Mouse (Mus musculus) forebrain, embryonic 16.5 days (tissue): ENCODE results near the gene Gm4792. TPM values are rescaled to one million over a fixed set of nuclear protein-coding genes. Genes with fewer than 3 reads are reported as not detected.
A peak's percentile ranks its signal among the peaks of the same experiment; 100 is the strongest.

Experiments
- ATAC-seq: fragments of 200-750 bp; cut with Nextera tagmentation; 2 replicates; pipeline ENCODE4 v1.8.0; 2017; ENCODE audit warnings: mild to moderate bottlenecking, moderate library complexity
- H3K27ac ChIP-seq: fragments of 300-500 bp; sonication (generic); 2 replicates; pipeline ENCODE4 v1.5.1; 2014; ENCODE audit warnings: low read length, control low read depth
- H3K27me3 ChIP-seq: fragments of 300-500 bp; sonication (generic); replicated peaks from 2 replicates; pipeline ENCODE4 v1.6.1; 2014; ENCODE audit warnings: low read length; ENCODE audit not compliant: control insufficient read depth, insufficient read depth
- H3K36me3 ChIP-seq: fragments of 300-500 bp; sonication (generic); 2 replicates; pipeline ENCODE4 v1.6.1; 2014; ENCODE audit not compliant: control insufficient read depth, insufficient read depth
- H3K4me1 ChIP-seq: fragments of 300-500 bp; sonication (generic); replicated peaks from 2 replicates; pipeline ENCODE4 v1.6.1; 2014; ENCODE audit warnings: low read length; ENCODE audit not compliant: control insufficient read depth, insufficient read depth
- H3K4me2 ChIP-seq: fragments of 300-500 bp; sonication (generic); 2 replicates; pipeline ENCODE4 v1.6.1; 2014; ENCODE audit warnings: mild to moderate bottlenecking, low read length, control low read depth
- H3K4me3 ChIP-seq: fragments of 300-500 bp; sonication (generic); replicated peaks from 2 replicates; pipeline ENCODE4 v1.5.1; 2014; ENCODE audit warnings: mild to moderate bottlenecking, low read length, control low read depth
- H3K9ac ChIP-seq: fragments of 300-500 bp; sonication (generic); replicated peaks from 2 replicates; pipeline ENCODE4 v1.6.1; 2014; ENCODE audit warnings: low read depth, low read length, control low read depth
- H3K9me3 ChIP-seq: fragments of 300-500 bp; sonication (generic); 2 replicates; pipeline ENCODE4 v1.6.1; 2016; ENCODE audit warnings: low read length; ENCODE audit not compliant: control insufficient read depth
- WGBS: fragments of 180-500 bp; shearing (Covaris S2); extraction: QIAGEN DNeasy Blood & Tissue Kit; methylation state at CpG from one replicate; pipeline ENCODE4 v1.1.7; 2014; 5-methylcytosine and 5-hydroxymethylcytosine counted together
- polyA plus RNA-seq: library from polyadenylated mRNA; unstranded; fragments of >200 nt; fragmentation: Nextera tagmentation; extraction: Ambion mirVana; gene quantifications from 2 replicates; pipeline ENCODE4 v1.2.1, GENCODE M21; 2015

The Gm4792 gene
- polyA plus RNA-seq, 1 experiment from 2014 or later: not detected

DNA sequence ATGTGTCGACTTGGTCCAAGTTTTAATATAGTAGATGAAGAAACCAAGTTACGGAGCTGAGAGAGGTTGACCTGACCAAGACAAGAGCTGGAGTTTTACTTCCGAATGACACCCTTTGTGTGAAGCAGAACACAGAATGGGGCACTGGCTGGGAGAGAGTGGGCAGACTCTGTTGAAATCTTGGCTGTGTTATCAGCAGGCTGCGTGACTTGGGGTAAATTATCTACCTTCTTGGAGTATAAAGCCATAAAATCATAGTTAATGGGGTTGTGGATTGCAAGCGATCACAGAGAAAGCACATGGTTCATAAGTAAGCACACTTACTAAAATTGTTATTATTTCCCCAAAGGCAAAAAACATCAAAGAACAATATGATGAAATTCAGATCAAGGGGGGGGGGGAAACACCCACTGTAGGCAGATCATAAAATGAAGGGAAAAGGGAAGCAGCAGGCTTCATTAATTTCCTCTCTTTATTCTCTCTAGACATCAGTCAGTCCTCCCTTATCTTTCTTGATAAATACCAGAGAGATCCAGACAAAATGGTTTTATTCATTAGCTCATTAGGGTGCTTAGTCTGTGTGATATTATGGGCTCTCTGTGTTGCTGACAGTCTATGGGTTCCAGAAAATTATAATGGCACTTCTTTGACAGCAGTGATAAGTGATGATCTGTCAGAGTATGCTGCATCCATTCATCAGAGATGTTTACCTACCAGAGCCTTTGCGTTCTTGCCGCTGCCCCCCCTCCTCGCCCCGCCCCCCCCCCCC lies 12.2 kb upstream of the Gm4792 start:
- peaks cover 3% of the 10 kb centered on the region; the same call in 1 of the 2 replicates for H3K27me3 ChIP-seq
- H3K4me1 ChIP-seq: peaks cover 11% of the 10 kb centered on the region
- no peaks in the 10 kb centered on the region for H3K36me3 ChIP-seq
- no peak overlapping the region for H3K4me2 ChIP-seq
- 66% methylated on average over 7 of the region's 9 CpGs for WGBS
- no peak overlapping the region for H3K27ac ChIP-seq
- no peak overlapping the region for H3K9ac ChIP-seq
- H3K9me3 ChIP-seq: no peaks in the 10 kb centered on the region
- no peak overlapping the region for H3K4me3 ChIP-seq
- ATAC-seq: peak; percentile 62

DNA sequence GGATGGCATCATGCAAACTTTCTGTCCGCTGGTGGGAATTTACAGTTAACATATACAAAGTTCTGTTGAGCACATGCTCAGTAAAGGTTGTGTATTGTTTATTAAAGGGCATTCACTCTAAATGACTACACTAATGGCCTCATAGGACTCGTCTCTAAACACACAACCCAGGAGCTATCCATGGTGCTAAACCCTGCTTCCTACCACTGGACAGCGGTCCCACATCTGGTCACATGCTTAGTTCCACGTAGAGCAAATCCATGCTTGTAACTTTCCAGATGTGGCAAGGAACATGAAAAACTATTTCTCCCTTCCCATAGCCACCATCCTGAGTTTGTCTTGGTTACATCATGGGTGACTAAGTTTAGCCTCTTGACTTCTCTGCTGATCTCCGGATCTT lies 7.0 kb upstream of the Gm4792 start:
- 72% methylated on average over 5 of the region's 5 CpGs for WGBS
- H3K27me3 ChIP-seq: no peaks in the 10 kb centered on the region
- no peak overlapping the region for H3K27ac ChIP-seq
- ATAC-seq: no peak
- H3K9ac ChIP-seq: no peak overlapping the region
- no peaks in the 10 kb centered on the region for H3K4me1 ChIP-seq
- no peaks in the 10 kb centered on the region for H3K36me3 ChIP-seq
- no peaks in the 10 kb centered on the region for H3K9me3 ChIP-seq
- H3K4me2 ChIP-seq: no peak overlapping the region
- no peak overlapping the region for H3K4me3 ChIP-seq

DNA sequence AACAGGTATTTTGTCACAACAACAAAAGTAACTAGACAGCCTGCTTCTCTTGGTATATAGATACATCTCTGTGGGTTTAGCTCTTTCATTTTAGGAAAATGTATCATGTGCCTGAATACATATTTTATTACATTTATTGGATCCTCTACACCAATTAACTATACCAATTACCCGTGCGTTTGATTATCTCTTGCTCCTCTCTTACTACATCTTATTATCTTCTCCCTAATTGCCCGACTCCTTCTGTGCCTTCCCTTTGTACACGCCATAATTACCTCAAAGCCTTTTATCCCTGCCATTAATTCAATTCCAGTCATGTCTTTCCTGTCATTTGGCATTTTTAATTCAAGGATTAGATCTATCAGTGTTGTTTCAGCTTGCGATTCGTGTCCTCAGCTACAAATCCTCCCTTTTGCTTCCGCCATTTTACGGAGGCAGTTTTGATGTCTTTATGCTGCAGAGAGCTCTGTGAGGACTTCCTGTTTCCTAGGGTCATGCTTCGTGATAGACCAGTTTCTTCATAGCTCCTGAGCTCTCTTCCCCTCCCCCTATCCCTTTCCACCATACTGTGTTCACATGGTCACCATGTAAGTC lies 5.7 kb upstream of the Gm4792 start:
- Histone ChIP-seq H3K9ac (no peak overlapping the region), H3K4me2 (no peak overlapping the region), H3K4me3 (no peak overlapping the region), H3K4me1 (no peaks in the 10 kb centered on the region), H3K27me3 (no peaks in the 10 kb centered on the region), H3K27ac (no peak overlapping the region), H3K9me3 (no peaks in the 10 kb centered on the region), H3K36me3 (no peaks in the 10 kb centered on the region)
- 36% methylated on average over 9 of the region's 9 CpGs for WGBS
- no peak for ATAC-seq

DNA sequence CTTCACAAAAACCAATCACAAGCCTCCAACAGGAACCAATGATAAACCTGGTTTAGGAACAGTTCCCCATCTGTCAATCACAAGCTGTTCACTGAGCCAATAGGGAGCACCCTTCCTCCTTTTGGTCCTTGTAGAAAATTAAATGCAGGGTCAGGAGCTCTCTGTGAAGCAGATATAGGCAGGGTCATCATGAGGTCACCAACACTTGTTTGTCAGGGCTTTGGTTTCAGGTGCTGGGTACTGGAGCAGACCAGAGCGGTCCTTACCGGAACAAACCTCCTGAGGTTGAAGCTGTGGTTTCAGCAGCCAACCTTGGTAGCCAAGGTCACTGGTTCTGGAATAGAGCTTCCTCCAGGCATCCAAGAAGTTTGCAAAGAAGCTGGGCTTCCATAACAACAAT lies 798 bp upstream of the Gm4792 start:
- no peak for ATAC-seq
- H3K4me2 ChIP-seq: no peak overlapping the region
- 100% methylated on average over 2 of the region's 2 CpGs for WGBS
- H3K27me3 ChIP-seq: no peaks in the 10 kb centered on the region
- no peak overlapping the region for H3K9ac ChIP-seq
- no peaks in the 10 kb centered on the region for H3K9me3 ChIP-seq
- H3K27ac ChIP-seq: no peak overlapping the region
- no peak overlapping the region for H3K4me3 ChIP-seq
- no peaks in the 10 kb centered on the region for H3K36me3 ChIP-seq
- peaks cover 4% of the 10 kb centered on the region for H3K4me1 ChIP-seq

DNA sequence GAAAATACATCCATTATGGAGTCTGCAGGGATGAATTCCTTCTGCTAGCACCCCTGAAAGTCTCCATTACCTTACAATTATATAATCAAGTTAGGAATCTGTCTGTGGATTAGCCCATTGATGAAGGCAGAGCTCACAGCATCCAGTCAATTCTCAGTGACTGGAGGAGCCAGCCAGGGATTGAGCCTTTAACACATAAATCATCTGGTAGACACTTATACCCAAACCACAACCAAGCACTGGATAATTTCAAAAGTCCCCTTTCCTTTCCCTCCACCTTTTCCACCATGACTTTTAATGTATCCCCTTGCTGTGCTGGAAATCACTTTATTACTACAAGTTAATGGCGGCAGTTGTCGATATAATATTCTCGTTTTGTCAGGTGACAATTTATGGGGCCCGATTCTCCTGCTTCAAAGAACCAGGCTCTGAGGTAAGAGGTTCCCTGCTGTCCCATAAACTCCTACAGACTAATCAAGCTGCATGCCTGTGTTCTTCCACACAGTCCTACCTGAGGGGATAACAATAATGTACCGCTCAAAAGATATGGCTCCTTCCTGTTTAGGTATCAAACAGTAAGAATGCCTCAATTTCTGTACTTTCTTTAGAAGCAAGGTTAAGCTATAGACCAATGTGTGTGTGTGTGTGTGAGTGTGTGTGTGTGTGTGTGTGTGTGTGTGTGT lies 2.4 kb downstream of the Gm4792 start:
- Histone ChIP-seq H3K4me2 (no peak overlapping the region), H3K27ac (no peak overlapping the region), H3K4me1 (peaks cover 4% of the 10 kb centered on the region), H3K9me3 (no peaks in the 10 kb centered on the region), H3K9ac (no peak overlapping the region), H3K27me3 (no peaks in the 10 kb centered on the region), H3K36me3 (no peaks in the 10 kb centered on the region), H3K4me3 (no peak overlapping the region)
- WGBS: 91% methylated on average over 5 of the region's 5 CpGs
- no peak for ATAC-seq

DNA sequence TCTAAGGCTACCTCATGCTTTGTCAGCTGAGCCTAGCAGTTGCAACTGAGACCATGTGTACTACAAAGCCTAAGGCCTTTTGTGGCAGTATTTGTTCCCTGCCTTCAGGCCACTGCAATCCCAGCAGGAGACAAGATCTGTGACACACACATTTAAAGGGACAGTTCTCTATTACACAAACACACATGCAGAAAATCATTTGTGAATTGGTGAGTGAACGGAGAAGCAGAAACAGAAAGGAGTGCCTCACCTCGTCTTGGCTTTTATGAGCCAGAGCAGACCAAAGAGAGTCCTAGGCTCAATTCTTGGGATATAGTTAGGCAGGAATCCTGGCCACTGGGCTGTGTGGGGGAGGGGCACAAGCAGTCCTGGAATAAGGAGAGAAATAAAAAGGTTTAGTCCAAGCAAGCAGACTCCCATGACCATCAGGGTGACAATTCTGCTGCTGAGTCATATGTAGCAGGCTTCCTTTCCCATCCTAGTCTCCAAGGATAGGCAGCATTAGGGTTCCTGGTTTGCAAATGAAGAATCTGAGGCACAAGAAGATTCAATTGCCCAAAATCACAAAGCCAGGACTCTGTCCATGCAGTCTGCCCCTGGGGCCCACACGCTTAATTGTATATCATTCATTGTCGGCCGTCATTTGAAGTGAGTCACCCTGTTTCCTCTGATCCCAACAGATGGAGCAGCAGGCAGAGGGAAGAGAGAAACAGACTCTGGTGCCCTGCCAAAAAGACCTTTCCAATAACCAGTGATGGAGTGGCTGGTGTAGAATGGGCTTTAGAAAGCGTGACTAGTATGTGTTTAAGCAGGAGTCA lies 3.4 kb downstream of the Gm4792 start:
- peaks cover 4% of the 10 kb centered on the region for H3K4me1 ChIP-seq
- H3K4me3 ChIP-seq: no peak overlapping the region
- H3K27ac ChIP-seq: no peak overlapping the region
- peak; percentile 49; the same call in 1 of the 2 replicates for ATAC-seq
- 12% methylated on average over 6 of the region's 6 CpGs for WGBS
- H3K27me3 ChIP-seq: no peaks in the 10 kb centered on the region
- H3K9me3 ChIP-seq: no peaks in the 10 kb centered on the region
- no peak overlapping the region for H3K4me2 ChIP-seq
- no peak overlapping the region for H3K9ac ChIP-seq
- H3K36me3 ChIP-seq: no peaks in the 10 kb centered on the region

DNA sequence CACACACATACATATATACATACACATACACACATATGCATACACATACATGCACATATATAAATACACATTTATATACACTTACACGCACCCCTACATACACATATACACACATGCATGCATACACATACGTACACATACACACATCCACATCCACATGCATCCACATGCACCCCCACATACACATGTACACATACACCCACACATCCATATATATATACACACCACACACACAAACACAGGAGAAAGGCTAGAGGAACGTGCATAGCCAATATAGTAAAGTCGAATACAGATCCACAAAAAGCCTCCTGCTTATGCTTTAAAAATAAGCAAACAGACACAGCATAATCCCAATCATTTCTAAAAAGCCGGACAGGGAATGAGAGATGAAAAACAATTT lies 4.1 kb downstream of the Gm4792 start:
- WGBS: 67% methylated on average over 5 of the region's 5 CpGs
- H3K9ac ChIP-seq: no peak overlapping the region
- no peak overlapping the region for H3K27ac ChIP-seq
- no peak overlapping the region for H3K4me3 ChIP-seq
- H3K36me3 ChIP-seq: no peaks in the 10 kb centered on the region
- no peaks in the 10 kb centered on the region for H3K27me3 ChIP-seq
- H3K4me1 ChIP-seq: peaks cover 4% of the 10 kb centered on the region
- ATAC-seq: no peak
- H3K4me2 ChIP-seq: no peak overlapping the region
- H3K9me3 ChIP-seq: no peaks in the 10 kb centered on the region

DNA sequence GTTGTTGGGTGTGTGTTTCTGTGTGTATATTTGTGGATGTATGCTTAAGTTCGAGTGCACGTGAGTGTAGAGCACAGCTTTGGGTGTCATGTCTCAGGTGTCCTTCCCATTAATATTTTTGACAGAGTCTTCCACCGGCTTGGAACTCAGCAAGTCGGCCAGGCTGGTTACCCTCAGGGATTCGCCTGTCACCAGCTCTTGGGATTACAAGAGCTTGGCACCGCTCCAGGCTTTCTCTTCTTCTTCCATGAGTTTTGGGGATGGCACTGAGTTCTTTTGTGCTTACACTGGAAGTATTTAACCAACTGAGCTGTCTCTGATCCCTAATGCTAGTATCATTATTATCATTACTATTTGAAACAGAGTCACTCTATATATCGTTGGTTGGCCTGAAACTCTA lies 15.7 kb downstream of the Gm4792 start:
- 86% methylated on average over 7 of the region's 7 CpGs for WGBS
- 0 out of 2 replicates have a peak, but pooled peaks cover 2% of the 10 kb centered on the region for H3K4me1 ChIP-seq

DNA sequence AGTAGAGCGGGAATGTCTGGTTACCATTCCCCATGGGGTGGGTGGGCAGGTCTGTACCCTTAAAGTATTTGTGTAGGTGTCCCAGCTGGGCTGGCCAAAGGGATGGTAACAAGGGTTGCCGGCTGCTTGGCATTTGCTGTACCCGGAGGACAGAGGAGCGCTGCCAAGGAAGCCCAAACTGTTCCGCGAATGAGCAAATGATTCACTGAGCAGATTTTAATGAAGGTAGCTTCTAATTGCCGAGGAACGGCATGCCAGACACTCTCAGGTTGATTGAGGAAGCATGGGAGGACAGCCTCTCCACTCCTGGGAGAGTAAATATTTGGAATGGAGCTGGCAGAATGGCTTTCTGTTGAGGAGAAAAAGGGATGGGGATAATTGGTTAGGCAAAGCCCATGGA lies 16.3 kb downstream of the Gm4792 start:
- 45% methylated on average over 8 of the region's 8 CpGs for WGBS
- Histone ChIP-seq H3K27ac (no peak overlapping the region), H3K4me1 (0 out of 2 replicates have a peak, but pooled peaks cover 2% of the 10 kb centered on the region), H3K27me3 (no peaks in the 10 kb centered on the region), H3K9me3 (no peaks in the 10 kb centered on the region), H3K36me3 (no peaks in the 10 kb centered on the region), H3K4me2 (no peak overlapping the region), H3K9ac (no peak overlapping the region), H3K4me3 (no peak overlapping the region)
- ATAC-seq: no peak

More for the DNA sequence above, 15.7 kb downstream of the Gm4792 start:
- H3K27me3 ChIP-seq: no peaks in the 10 kb centered on the region
- H3K9me3 ChIP-seq: no peaks in the 10 kb centered on the region
- no peak overlapping the region for H3K4me2 ChIP-seq
- no peak overlapping the region for H3K4me3 ChIP-seq
- no peak overlapping the region for H3K9ac ChIP-seq
- no peak overlapping the region for H3K27ac ChIP-seq
- no peak for ATAC-seq
- H3K36me3 ChIP-seq: no peaks in the 10 kb centered on the region
